Mouse (Mus musculus): ENCODE measurements around the gene Plac9b. TPM values are rescaled to one million over a fixed set of nuclear protein-coding genes. Genes with fewer than 3 reads are reported as not detected.

The Plac9b gene
- total RNA-seq, 2 experiments from 2014 or later = 48.1 to 57.6 TPM

Other genes with a start within 250 kb of the Plac9b start
- not detected for gene Cphx1, start 244.2 kb downstream of the Plac9b start, total RNA-seq (2021)
- gene Duxbl1, start 203.9 kb downstream of the Plac9b start, total RNA-seq (2021) = under 1 TPM in 1 of 2 experiments, not detected in 1; 0.14 TPM
- gene Gm9780, start 139.8 kb downstream of the Plac9b start, total RNA-seq (2021) = 10 to 100 TPM; 17.7 to 21.2 TPM
- 1 to 10 TPM; 6.3 to 9.3 TPM for gene Tmem254c, start 115.1 kb downstream of the Plac9b start, total RNA-seq (2021)
- gene Cphx2, start 101.0 kb downstream of the Plac9b start, total RNA-seq (2021) = not detected
- gene Cphx3, start 100.2 kb downstream of the Plac9b start, total RNA-seq (2021) = not detected
- gene Duxbl2, start 64.1 kb downstream of the Plac9b start, total RNA-seq (2021) = not detected
- gene Tmem254b, start 24.6 kb upstream of the Plac9b start, total RNA-seq (2021) = 1 to 10 TPM; 2.6 to 3.6 TPM
- not detected for gene Duxbl3, start 75.5 kb upstream of the Plac9b start, total RNA-seq (2021)

All from heart, postnatal 36 days (tissue).